Mouse (Mus musculus): ENCODE measurements around the gene Kcp.
A peak's percentile ranks its signal among the peaks of the same experiment; 100 is the strongest.

Gene Kcp

GRCm38 (mm10) chr6:29507447-29508309 lies at the start of gene Kcp:
TSS of gene Kcp (minus strand) at chr6:29507952.
- no peak for DNase-seq (ENCODE audit: low spot score in 2 of 2)

GRCm38 (mm10) chr6:29557112-29557511 lies 49.4 kb upstream of the Kcp start:
- DNase-seq (ENCODE audit: low spot score in 2 of 2), result no peak

DNA sequence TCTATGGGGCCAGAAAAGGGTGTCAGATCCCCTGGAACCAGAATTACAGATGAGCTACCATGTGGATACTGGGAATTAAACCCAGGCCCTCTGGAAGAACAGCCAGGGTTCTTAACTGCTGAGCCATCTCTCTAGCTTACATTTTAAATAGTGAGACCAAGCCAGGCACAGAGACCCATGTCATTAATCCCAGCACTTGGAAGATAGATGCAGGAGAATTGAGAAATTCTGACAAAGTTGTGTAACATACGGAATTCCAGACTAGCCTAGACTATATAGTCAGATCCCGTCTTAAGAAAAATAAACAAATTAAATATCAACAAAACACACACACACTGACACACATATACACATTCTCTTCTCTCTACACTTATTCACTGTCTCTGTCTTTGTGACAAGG lies 44.8 kb upstream of the Kcp start:
- DNase-seq (ENCODE audit: low spot score in 2 of 2), result no peak

DNA sequence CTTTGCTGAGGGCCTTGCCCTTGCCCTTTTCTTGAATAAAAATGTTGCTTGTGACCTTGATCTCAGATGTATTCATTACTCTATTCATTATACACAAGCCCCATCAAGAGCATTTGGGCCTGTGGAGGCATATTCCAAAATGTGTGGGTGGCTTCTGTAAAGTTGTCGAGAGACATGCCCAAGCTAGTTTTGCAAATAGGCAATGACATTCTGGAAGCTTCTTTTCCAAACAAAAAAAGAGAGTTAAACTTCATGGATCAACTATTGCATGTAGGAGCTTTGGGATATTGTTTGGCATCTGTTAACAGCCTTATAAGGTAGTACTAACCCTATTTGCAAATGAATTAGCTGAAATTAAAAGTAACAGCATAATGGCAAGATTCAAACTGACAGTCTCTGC lies 40.3 kb upstream of the Kcp start:
- DNase-seq (ENCODE audit: low spot score in 2 of 2), result no peak

GRCm38 (mm10) chr6:29547582-29547981 lies 39.8 kb upstream of the Kcp start:
- no peak for DNase-seq (ENCODE audit: low spot score in 2 of 2)

DNA sequence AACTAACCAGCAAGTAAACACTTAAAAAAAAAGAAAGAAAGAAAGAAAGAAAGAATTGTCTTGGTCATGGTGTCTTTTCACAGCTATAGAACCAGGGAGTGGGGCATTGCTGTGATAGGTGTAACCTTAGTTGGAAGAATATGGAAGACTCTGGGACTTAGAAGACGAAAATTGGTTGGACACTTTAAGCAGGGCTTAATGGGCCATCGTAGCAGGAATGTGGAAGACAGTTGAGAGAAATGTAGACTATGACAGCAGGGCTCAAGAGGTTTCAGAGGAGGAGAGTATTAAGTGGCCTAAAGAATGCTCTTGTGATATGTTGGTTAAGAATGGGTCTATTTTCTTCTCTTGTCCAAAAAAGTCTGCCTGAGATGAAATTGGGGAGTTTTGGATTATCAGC lies 37.9 kb upstream of the Kcp start:
- DNase-seq (ENCODE audit: low spot score in 2 of 2), result no peak

- no peak for DNase-seq (ENCODE audit: low spot score in 2 of 2)
Observed at GRCm38 (mm10) chr6:29540956-29541355, 33.2 kb upstream of the Kcp start.

- DNase-seq (ENCODE audit: low spot score in 2 of 2), result no peak
Observed at GRCm38 (mm10) chr6:29540223-29540622, 32.5 kb upstream of the Kcp start.

GRCm38 (mm10) chr6:29539502-29539901 lies 31.8 kb upstream of the Kcp start:
- DNase-seq (ENCODE audit: low spot score in 2 of 2), result no peak

GRCm38 (mm10) chr6:29537221-29537620 lies 29.5 kb upstream of the Kcp start:
- no peak for DNase-seq (ENCODE audit: low spot score in 2 of 2)

DNA sequence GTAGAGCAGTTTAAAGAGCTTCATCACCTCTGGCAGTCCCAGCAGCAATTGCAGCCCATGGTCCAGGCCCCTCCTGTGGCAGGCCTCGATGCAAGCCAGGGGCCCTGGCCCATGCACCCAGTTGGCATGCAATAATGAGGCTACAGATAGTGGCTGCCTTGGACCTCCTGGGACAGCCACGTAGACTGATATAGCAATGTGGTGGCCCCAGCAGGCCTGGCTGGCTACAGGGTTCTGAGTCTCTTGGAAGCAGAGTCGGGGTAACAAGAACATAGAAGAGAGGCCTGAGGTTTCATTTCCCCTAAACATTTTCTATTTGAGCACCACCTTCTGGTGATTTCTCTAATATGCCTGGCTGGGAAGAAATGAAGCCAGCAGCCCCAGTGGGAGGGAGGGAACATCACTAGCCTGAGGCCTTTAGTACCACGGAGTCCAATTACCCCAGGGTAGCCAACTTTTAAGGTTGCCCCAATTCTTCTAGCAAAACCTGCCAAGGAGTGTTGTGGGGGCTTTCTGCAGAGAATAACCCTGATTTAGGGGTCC lies 29.0 kb upstream of the Kcp start:
- DNase-seq (ENCODE audit: low spot score in 2 of 2), result peak in 1 of 2 experiments; percentile 27

- DNase-seq (ENCODE audit: low spot score in 2 of 2), result no peak
Observed at GRCm38 (mm10) chr6:29535316-29535715, 27.6 kb upstream of the Kcp start.

DNA sequence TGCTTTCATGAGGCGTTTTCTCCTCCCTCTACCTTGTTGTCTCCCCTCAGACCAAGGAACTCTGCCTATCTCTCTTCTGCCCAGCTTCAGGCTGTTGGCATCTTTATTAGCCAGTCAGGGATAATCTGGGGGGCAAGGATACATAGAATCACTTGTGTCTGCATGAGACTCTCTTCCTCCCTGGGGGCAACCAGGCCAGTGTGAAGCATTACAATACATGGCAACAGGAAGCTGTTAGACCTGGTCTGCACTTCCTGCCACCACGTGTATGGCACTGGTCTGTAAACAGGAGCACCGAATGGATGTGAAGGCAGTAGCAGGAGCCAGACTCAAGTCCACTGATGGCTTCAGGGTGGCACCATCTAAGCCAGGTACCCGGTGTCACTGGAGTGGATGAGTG lies 22.3 kb upstream of the Kcp start:
- peak in 1 of 2 experiments; percentile 35 for DNase-seq (ENCODE audit: low spot score in 2 of 2)

DNA sequence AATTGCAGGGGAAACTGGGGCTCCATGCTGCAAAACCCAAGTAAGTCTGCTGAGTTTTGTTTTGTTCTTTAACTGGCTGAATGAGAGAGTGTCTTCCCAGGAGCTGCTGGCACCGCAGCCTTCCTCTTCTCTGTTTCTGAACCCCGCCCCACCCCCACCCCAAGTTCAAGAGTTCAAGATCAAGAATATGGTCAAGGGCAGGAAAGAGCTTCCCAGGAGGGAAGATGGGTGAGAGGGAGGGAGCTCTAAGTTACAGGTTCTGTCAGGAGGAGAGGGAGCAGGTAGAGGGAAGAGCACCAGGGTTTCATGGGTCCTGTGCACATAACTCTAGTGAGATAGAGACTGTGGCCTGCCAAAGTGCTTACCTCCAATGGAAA lies 21.7 kb upstream of the Kcp start:
- no peak for DNase-seq (ENCODE audit: low spot score in 2 of 2)

- DNase-seq (ENCODE audit: low spot score in 2 of 2), result peak in 1 of 2 experiments; percentile 62
Observed at GRCm38 (mm10) chr6:29528561-29529443, 21.1 kb upstream of the Kcp start.

DNA sequence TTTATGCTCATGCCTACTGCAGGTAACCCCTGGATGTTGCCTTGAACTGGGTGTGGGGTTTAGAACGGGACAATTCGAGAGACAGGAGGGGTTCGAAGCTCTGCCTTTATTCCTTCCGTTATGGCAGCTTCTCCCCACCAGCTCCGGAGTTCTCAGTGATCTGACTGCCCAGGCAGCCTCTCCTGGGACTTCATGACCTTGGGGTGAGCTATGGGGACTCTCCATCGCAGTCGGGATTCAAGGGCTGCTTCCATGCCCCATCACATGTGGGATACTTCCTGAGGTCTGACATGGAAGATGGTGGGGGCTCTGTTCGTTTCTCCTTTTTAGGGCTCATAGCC lies 20.4 kb upstream of the Kcp start:
- DNase-seq (ENCODE audit: low spot score in 2 of 2), result peak in 1 of 2 experiments; percentile 9

- peak; percentile 10 to 26 for DNase-seq (ENCODE audit: low spot score in 2 of 2)
Observed at GRCm38 (mm10) chr6:29527361-29528164, 19.8 kb upstream of the Kcp start.

- peak; percentile 37 to 63 for DNase-seq (ENCODE audit: low spot score in 2 of 2)
Observed at GRCm38 (mm10) chr6:29526281-29527251, 18.8 kb upstream of the Kcp start, which contains the start of gene Irf5. TSS of gene Irf5 (plus strand) at chr6:29526625.

DNA sequence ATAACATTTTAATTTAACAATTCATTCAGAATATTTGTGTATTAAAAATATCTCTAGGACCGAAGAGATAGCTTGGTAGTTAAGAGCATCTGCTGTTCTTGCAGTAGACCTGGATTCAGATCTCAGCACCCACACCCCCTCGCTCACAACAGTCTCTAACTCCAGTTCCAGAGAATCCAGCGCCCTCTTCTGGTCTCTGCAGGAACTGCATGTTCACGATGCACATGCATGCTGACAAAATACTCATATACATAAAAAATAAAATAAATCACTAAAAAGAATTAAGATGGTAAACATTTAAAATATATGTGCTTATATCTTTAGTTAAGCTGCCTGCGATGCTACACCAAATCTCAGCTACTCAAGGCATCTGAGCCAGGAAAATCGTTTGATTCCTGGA lies 17.5 kb upstream of the Kcp start:
- DNase-seq (ENCODE audit: low spot score in 2 of 2), result peak; percentile 19 to 64

- DNase-seq (ENCODE audit: low spot score in 2 of 2), result peak; percentile 33 to 55
Observed at GRCm38 (mm10) chr6:29524034-29524489, 16.3 kb upstream of the Kcp start.
